Mouse (Mus musculus): ENCODE data around the gene Topbp1. TPM values are rescaled to one million over a fixed set of nuclear protein-coding genes. Genes with fewer than 3 reads are reported as not detected.

The Topbp1 gene
- total RNA-seq (2021) (10 to 100 TPM; 23.2 to 28.9 TPM), polyA plus RNA-seq (2012; rRNA removed) (5.5 and 8.6 TPM in 2 replicates)
- long read RNA-seq, full-length matches to known transcripts = 1 of 6 reads
- long read RNA-seq, partial matches to known transcripts = 4 of 6 reads
- long read RNA-seq, other reads (novel, unspliced or antisense) = 1 of 6 reads

DNA sequence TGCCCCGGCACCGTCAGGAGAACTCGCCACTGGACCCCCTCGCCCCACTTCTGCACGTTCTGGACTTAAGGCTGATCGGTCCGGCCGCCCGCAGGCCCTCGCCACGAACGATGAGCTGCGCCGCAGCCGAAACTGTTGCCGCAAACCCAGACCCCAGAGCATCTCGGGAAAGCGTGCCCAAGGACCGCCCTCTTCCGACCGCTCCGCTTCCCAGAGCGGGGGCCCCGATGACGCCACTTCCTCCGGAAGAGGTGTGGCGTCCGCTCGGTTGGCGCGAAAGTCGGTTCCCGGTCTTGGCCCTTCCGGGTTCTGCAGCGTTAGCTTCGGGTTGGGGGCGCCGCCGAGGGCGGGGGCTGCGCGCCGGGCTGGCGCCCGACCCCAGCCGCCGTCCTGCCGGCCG lies at the start of gene Topbp1, which contains the start of gene 1300017J02Rik:
Topbp1 (plus strand) TSS at position 289 of the 400 bp plus-strand sequence.
1300017J02Rik (minus strand) TSS at position 156 of the 400 bp plus-strand sequence.
- peak; percentile 94 for DNase-seq

DNA sequence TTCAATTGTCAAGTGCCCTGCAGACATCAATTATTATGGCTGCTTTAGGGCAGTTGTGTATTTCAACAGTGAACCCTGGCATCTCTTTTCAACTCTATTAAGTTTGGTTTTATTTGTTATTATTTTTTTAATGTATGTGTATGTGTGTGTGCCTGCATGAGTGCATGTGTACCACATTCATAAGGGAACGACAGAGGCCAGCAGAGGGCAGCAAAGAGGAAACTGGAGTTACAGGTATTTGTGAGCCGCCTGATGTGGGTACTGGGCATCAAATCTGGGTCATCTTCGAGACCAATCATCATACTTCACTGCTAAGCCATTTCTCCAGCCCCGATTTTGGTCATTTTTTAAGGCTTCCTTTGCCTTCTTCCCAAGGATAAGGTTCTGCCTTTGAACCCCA lies 39.2 kb upstream of the Topbp1 start:
- no peak for DNase-seq

DNA sequence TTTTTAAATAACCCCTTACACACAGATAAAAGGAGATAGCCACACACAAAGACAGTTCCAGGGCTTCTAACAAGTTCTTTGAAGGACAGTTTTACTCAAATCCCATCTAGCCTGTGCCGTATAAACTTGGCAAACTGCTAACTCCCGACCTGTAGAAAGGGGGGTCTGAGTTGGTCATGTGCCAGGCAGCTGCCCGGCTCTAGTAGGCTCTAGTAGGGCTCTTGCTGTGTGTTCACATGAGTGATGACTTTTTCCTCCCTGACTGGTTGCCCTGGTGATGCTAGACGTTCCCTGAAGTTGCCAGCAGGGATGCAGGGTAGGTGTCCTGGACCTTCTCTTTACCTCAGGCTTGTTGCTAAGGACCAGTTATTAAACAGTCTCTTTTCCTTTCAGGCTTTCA lies 33.9 kb upstream of the Topbp1 start:
- DNase-seq = no peak

DNA sequence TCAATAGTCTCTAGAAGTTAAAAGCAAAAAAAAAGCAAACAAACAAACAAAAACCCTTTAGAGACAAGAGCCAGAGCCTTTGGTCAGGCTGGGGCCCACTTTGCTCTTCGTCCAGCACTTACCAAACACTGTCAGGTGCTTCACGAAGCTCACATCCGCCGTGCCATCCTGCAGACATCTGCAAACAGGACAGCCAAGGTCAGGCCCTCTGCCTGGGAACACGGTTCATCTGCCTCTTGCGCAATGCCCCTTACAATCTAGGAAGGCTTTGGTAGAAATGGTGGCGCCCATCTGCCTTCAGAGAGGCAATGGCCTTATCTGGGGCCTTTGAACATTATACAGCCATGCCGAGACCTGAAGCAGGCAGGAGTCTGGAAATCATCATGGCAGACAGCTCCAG lies 30.2 kb upstream of the Topbp1 start:
- peak; percentile 19 for DNase-seq

DNA sequence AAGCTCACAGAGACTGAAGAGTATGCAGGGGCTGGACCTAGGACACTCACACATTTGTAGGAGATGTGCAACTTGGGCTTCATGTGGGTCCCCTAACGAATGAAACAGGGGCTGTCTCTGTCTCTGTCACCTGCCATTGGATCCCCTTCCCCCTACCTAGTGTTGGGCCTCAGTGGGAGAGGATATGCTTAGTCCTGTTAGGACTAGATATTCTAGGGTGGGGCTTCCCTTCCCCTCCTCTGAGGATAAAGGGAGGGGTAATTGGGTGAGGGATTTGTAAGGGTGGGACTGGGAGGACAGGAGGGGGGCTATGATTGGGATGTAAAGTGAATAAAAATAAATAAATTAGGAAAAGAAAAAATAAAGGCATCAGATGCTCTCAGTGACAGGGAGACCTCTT lies 29.3 kb upstream of the Topbp1 start:
- no peak for DNase-seq

DNA sequence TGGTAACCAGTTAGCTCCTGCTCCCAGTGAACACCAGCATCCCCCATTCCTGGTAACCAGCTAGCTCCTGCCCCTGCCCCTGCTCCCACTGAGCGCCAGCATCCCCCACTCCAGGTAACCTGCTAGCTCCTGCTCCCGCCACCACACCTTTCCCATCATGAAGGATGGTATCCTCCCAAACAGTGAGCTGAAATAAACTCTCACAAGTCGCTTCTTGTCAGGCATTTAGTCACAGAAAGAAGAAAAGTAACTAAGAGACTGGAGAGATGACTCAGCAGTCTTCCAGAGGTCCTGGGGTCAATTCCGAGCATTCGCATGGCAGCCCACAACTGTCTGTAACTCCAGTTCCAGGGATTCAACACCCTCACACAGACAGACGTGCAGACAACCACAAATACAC lies 28.1 kb upstream of the Topbp1 start:
- DNase-seq = no peak

DNA sequence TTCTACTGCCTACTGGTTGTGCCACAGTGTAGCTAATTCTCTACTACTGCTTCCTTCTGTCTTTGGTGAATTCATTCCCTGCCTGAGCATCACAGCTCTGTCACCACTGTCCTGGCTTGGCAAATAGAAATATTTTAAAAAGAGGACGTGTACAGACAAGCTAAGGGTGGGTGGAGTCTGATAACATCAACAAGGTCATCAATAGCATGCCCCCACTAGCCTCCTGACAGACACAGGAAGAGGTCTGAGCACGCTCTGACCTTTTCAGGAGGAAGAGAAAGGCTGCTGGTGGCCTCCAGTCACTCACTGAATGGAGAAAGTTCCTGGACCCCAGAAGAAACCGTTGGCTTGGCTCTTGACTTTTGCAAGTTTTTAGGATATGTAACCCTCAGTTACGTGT lies 18.6 kb upstream of the Topbp1 start:
- no peak for DNase-seq

DNA sequence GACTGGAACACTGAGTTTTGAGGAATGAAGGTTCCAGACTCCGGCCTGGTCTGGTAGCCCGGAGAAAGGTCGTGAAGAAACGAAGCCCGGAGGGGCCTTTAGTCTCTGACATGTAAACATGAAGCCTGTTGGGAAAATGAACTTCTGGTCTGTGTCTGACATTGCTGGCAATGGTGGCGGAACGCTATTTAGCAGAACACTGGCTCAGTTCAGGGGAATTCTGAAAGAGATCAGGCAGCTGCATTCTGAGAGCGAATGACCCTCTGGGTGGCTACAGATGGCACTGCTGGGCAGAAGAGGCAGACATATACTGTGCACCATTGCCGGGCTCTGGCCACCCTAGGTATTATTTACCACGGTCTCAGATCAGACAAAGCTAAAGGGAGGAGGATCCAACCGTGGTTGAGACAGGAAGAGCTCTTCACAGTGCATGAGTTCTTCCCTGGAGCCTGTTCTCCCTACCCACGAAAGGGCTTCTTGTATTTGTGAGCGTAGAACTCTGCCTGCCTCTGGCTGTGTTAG lies 18.1 kb upstream of the Topbp1 start:
- no peak for DNase-seq

DNA sequence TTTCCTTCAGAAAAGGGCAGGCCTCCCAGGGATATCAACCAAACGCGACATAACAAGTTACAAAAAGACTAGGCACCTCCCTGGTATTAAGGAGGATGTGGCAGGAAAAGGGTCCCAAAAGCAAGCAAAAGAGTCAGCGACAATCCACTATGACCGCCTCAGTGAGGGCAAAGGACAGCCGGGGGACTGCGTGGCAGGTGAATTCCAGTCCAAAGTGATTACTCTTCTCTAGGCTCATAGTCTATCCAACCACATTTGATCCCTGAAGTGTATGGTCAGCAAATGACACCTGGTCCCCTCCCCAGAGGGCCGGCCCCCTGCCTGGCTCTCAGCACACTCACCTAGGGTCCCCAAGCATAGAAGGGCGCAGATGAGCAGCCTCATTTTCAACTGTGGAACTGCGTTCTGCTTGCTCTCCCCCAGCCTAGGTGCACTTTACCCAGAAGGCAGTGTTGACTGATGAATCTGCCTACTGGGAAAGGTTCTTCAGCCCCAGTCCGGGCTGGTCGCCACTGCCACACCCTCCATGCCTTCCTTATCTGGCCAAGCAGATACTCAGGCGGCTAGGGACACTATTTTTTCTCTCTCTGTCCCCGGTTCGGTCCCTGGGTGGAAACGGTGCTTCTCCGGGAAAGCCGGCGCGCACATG lies 17.1 kb upstream of the Topbp1 start:
- DNase-seq = no peak

DNA sequence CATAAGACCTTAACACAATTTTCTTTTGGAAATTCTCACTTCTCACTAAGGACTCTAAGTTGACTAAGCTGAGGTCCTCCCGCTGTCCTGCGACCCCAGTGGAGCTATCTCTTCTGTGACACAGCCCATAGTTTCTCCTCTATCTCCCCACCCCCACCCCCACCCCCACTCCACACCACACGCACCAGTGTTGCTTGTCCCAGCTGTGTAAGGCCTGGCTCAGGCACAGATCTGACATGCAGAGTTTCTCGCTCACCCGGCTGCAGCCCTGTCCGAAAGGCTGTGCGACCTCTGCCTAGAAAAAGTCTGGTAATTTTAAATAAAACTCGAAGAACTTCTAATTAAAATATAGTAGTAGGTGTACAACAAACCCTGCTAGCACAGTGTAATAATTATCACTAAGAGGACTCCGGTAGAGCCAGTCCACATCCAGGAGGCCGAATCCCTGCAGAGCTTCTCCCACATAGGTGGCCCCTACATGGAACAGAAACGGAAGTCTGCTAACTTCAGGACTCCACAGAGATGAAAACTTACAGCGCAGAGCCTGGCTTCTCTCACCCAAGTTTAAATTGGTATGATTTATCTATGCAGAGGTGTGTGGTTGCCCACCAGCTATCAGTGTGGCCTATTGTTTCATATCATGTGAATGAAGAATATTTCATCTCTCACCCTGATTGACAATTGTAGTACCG lies 16.4 kb upstream of the Topbp1 start:
- DNase-seq = no peak

DNA sequence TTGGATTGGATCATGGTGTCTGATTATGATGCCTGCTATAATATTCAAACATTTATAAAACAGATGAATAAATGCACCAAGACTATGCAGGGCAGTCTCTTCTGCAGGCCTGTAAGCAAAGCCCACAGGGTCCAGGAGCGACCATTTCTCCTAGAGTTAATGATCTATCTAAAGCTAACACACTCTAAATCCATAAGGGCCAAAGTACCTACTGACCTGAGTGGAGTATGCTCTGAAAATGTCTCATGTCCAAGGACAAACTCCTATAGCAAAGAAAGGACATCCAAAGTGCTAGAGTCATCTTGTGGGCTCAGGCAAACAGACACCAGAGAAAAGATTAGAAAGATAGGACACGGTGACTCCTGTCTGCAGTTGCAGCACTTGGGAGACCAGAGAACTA lies 10.5 kb upstream of the Topbp1 start:
- no peak for DNase-seq

DNA sequence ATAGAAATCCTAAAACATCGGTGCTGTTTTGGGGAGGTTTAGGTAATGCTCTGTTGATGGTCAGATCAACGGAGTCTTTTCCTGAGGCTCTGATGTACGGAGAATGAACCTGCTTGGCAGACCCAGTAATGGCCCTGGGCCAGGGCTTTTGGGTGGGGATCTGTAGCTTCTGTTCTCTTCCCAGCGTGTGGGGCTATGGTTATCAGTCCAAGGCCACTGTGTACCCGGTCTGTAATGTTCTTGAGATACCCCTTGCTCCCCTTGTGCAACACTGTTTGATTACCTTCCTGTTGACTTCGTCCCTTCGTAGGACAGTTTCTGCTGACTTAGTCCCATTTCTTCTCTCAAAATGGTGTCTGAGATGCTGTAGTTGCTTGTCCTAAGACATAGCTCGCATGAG lies 3.9 kb upstream of the Topbp1 start:
- DNase-seq = no peak

DNA sequence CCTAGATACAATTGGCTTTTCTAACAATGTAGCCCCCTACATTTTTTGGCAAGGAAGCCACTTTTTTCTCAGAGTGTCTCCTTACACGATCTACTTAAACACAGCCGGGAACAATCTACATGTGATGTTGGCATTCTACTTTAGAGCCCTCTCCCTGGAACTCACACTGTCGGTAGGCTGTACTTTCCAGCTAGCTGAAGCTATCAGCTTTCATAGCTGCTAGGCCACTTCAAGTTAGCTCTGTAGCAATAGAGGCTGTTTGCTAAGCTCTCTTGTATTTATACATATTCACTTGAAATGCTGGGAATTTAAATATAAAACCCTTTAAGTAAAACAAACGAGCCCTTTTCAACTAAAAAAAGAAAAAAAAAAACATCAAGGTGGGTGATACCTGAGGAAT lies 2.8 kb upstream of the Topbp1 start:
- no peak for DNase-seq

DNA sequence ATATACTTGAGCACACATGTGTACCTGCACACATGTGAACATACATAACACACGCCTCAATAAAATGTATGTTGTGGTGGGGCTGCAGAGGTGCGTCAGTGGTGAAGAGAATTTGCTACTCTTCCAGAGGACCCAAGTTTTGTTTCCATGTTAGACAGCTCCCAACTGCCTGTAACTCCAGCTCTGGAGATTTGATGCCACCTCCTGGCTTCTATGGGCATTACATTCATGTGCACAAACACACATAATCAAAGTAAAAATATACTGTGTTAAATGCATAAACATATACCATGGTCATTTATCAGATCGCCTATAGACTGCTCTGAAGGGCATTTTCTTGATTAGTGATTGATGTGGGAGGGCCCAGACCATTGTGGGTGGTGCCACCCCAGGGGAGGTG lies 2.3 kb upstream of the Topbp1 start:
- peak; percentile 51 for DNase-seq

DNA sequence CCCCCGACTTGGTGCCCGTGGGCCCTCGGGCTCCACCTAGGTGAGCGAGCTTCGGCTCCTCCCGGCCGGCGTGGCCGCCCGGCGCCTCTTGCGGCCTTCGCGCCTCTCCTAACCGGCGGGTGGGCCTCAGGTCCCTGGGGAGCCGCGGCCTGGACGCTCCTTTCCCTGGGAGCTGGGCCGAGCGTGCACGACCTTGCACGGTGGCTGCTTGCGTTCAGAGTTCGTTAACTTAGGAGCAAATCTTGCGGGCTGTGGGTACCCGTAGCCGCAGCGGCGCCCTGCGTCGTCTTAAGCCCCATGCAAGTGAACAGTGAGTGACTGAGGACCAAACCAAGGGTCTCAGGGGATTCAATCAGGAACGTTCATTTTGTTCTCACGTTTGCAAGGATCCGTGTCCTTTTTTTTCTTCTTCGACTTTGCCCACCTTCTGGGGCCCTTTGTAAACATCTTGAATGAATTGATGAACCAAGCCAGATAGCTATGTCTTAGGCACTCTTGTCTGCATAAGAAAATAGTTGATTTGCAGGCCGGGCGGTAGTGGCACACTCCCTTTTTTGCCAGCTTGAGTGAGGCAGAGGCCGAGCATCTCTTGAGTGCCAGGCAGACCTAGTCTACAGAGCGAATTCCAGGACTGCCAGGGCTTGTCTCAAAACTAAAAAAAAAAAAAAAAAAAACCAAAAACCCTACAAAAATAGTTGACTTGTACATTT lies 472 bp downstream of the Topbp1 start:
- no peak for DNase-seq

DNA sequence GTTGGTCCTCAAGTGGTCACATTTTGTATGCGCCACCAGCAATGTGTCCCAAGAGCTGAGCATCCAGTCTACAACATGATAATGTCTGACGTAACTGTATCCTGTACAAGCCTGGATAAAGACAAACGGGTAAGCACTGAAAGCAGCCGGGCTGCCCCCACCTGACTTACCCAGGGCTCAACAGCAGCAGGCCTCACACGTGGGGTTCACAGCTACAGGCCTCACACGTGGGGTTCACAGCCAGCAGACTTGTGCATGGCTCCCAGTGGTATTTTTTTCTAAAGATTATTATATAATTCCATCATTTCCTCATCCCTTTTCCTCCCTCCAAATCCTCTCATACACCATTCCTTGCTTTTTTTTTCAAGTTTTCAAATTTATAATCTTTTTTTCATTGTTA lies 4.8 kb downstream of the Topbp1 start:
- no peak for DNase-seq

DNA sequence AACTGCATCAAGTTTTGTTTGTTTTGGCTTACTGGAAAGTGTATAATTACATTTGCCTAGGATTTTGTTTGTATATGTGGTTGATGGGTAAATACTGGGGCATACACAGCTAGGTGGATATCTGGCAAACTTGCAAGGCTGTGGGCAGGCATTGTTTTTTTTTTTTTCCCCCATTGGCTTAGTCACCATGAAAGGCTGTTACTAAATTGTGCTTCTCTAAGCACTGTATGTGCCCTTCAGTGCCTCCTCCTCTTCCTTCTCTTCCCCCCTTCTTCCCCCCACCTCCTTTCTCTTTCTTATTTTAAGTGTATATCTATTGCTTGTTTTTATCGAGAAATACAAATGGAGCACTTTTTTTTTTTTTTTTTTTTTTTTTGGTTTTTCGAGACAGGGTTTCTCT lies 19.7 kb downstream of the Topbp1 start:
- no peak for DNase-seq

DNA sequence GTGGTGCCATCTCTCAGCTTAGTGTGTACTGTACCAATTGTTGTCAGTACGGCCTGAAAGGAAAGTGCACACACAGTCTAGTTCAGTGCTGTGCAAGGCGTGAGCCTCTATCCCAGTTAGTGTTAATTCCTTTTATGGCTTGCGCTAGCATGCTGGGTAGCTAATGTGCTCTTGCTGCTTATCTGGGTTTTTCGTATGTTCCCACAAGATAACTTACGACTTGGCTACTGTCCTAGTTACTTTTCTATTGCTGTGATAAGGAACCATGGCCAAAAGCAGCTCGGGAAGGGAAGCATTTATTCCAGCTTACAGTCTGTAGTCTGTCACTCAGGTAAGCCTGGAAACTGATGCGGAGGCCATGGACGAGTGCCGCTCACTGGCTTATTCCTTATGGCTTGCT lies 21.4 kb downstream of the Topbp1 start:
- DNase-seq = no peak

DNA sequence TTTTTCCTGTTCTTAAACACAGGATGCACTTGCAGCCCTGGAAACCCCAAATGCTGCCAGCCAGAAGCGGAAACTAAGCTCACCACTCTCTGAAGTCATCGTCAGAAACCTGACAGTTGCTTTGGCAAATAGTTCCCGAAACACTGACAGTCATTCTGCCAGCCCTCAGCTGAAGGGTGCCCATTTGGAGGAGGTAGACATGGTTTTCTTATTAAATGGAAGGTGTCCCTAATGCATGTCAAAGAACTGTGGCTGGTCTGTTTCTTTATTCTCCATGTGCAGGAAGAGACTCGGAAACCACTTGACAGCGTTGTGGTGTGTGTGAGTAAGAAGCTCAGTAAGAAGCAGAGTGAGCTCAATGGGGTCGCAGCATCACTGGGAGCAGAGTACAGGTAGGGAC lies 27.6 kb downstream of the Topbp1 start:
- no peak for DNase-seq

DNA sequence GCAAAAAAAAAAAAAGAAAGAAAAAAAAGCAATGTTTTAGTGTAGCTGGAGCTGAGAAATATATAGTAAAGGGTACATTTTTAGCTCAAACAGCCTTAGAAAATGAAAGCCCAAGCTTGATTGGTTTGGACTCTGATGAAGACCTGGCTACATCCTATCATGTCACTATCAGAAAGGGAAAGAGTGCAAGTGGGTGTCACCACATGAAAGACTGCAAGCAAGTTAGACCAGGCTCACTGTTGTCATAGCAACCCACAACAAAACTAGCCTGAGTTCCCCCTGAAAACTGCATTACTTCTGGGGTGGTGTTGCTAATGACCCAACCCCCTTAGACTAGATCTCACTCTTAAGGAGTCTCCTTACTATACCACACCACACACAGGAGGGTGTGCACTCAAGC lies 31.9 kb downstream of the Topbp1 start:
- no peak for DNase-seq

DNA sequence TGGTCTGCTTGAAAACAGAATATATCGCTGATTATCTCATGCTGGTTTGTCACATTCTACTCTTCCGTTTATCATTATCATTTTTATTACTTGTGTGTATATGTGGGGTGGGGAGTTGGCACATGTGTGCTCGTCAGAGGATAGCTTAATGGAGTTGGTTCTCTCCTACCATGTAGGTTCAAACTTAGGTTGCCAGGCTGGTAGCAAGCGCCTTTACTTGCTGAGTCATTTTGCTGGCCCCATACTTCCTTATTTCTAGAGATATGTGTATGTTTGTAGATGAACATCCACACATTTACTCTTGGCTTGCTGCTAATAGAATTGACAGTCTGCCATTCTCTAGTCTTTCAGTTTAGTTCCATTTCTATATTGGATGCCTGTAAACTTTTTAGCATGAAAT lies 42.0 kb downstream of the Topbp1 start:
- no peak for DNase-seq

DNA sequence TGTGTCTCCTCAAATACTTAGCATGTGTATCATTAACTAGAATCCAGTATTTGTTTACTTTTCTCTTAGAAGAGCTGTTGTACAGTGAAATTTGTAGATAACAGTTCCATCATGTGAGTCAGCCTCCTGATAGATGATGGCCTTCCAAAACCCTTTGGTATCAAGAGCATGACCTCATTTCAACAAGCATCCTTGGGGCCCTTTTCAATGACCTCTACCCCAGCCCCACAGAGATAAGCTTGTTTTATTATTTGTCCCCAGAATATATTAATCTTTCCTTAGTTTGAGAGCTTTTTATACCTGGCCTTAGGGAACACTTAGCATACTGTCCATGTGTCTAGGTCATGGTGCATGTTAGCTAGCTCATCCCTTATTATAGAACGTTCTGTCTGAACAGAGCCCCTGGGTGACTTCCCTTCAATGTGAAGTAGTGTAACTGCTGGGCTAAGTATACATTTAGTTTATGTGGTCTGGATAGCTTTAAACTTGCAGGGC lies 43.0 kb downstream of the Topbp1 start:
- DNase-seq = peak; percentile 59

DNA sequence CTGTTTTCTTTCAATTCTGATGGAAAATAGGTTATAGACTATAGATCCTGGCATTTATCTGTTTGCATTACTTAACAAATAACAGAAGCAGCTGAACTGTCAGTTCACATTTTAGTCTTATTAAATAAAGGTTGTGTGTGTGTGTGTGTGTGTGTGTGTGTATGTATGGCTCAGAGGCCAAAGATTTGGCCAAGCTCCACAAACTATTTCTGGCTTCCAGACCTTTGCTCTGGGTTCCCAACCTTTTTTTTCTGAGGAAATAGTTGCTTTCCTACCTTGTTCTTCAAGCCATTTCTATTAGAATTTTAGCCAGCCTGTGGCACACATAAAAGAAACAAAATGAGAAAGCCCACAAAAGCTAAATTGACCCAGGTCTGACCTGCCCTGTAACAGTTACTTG lies 43.8 kb downstream of the Topbp1 start:
- no peak for DNase-seq
